Mouse (Mus musculus) kidney, postnatal 14 days (tissue): ENCODE results near the gene 2410002F23Rik.
A peak's percentile ranks its signal among the peaks of the same experiment; 100 is the strongest.
"Not testable (repeated sequence)": the region's sequence is repeated elsewhere in the genome, so short reads cannot be mapped to it uniquely, and the experiment has no call there.

Experiments
- DNase-seq: peaks from one replicate; pipeline ENCODE4 v3.0.0; 2022; ENCODE audit warnings: mixed read lengths

Gene 2410002F23Rik

GRCm38 (mm10) chr7:44246055-44246983 is at the start of gene 2410002F23Rik, which contains the start of gene 1700028J19Rik:
2410002F23Rik (plus strand) TSS chr7:44246722.
1700028J19Rik (minus strand) TSS chr7:44246695.
- DNase-seq = peak; percentile 93

GRCm38 (mm10) chr7:44197891-44198290 is 48.6 kb upstream of the 2410002F23Rik start, which contains the start of gene Klk1b3:
Klk1b3 (plus strand) TSS chr7:44198191.
- no peak for DNase-seq

- not testable (repeated sequence) for DNase-seq
Observed at GRCm38 (mm10) chr7:44207135-44207534, 39.4 kb upstream of the 2410002F23Rik start, which contains the start of gene Klk1b4. Klk1b4 (plus strand) TSS chr7:44207435.

- DNase-seq = no peak
Observed at GRCm38 (mm10) chr7:44208307-44208706, 38.2 kb upstream of the 2410002F23Rik start.

- no peak for DNase-seq
Observed at GRCm38 (mm10) chr7:44215645-44216044, 30.9 kb upstream of the 2410002F23Rik start, which contains the start of gene Klk1b5. Klk1b5 (plus strand) TSS chr7:44215945.

- DNase-seq = not testable (repeated sequence)
Observed at GRCm38 (mm10) chr7:44221601-44222000, 24.9 kb upstream of the 2410002F23Rik start.

- DNase-seq = not testable (repeated sequence)
Observed at GRCm38 (mm10) chr7:44222335-44222734, 24.2 kb upstream of the 2410002F23Rik start.

GRCm38 (mm10) chr7:44225076-44225475 is 21.4 kb upstream of the 2410002F23Rik start, which contains the start of gene Klk1:
Klk1 (plus strand) TSS chr7:44225360.
- peak; percentile 46 for DNase-seq

- DNase-seq = no peak
Observed at GRCm38 (mm10) chr7:44235909-44236308, 10.6 kb upstream of the 2410002F23Rik start, which contains the start of gene Gm36864. Gm36864 (plus strand) TSS chr7:44236177.

- DNase-seq = no peak
Observed at GRCm38 (mm10) chr7:44239913-44240312, 6.6 kb upstream of the 2410002F23Rik start.

GRCm38 (mm10) chr7:44240712-44241111 is 5.8 kb upstream of the 2410002F23Rik start:
- no peak for DNase-seq

GRCm38 (mm10) chr7:44241163-44241562 is 5.4 kb upstream of the 2410002F23Rik start:
- no peak for DNase-seq

- DNase-seq = no peak
Observed at GRCm38 (mm10) chr7:44244080-44244479, 2.4 kb upstream of the 2410002F23Rik start.

- DNase-seq = no peak
Observed at GRCm38 (mm10) chr7:44246984-44247470, 505 bp downstream of the 2410002F23Rik start.

- DNase-seq = no peak
Observed at GRCm38 (mm10) chr7:44247971-44248370, 1.4 kb downstream of the 2410002F23Rik start.

GRCm38 (mm10) chr7:44249248-44249647 is 2.7 kb downstream of the 2410002F23Rik start:
- DNase-seq = no peak

GRCm38 (mm10) chr7:44250732-44251275 is 4.3 kb downstream of the 2410002F23Rik start:
- DNase-seq = not testable (repeated sequence)

GRCm38 (mm10) chr7:44253023-44253616 is 6.6 kb downstream of the 2410002F23Rik start:
- no peak for DNase-seq

GRCm38 (mm10) chr7:44254930-44255329 is 8.4 kb downstream of the 2410002F23Rik start:
- DNase-seq = no peak

- no peak for DNase-seq
Observed at GRCm38 (mm10) chr7:44257278-44257677, 10.8 kb downstream of the 2410002F23Rik start, which contains the start of gene Acp4. Acp4 (minus strand) TSS chr7:44257378.

- no peak for DNase-seq
Observed at GRCm38 (mm10) chr7:44260410-44260809, 13.9 kb downstream of the 2410002F23Rik start.

- DNase-seq = no peak
Observed at GRCm38 (mm10) chr7:44261147-44261546, 14.6 kb downstream of the 2410002F23Rik start, which contains the start of gene Gm15517. Gm15517 (plus strand) TSS chr7:44261447.
